Mouse (Mus musculus) myocyte (in vitro differentiated cells): ENCODE data around the gene Rgr.

Experiments
- CEBPB ChIP-seq: IDR thresholded peaks from 2 replicates; pipeline ENCODE4 v1.6.1; 2011; ENCODE audit warnings: mild to moderate bottlenecking, moderate library complexity; ENCODE audit not compliant: poor library complexity, insufficient read depth, severe bottlenecking
- E2F4 ChIP-seq: IDR thresholded peaks from one replicate; pipeline ENCODE4 v1.6.1; 2011; ENCODE audit warnings: mild to moderate bottlenecking, control low read depth, moderate library complexity; ENCODE audit not compliant: insufficient read depth
- MAX ChIP-seq: IDR thresholded peaks from one replicate; pipeline ENCODE4 v1.6.1; 2011; ENCODE audit warnings: low read depth, mild to moderate bottlenecking, control low read depth
- MYOD1 ChIP-seq, 3 experiments: IDR thresholded peaks; one replicate each; pipeline ENCODE4 v1.6.1; 2011; ENCODE audit warnings: control low read depth in 2 of 3, low read depth in 2 of 3, mild to moderate bottlenecking in 2 of 3, moderate library complexity in 1 of 3; ENCODE audit not compliant: insufficient read length in 2 of 3, control insufficient read depth in 1 of 3
- MYOG ChIP-seq, 3 experiments: IDR thresholded peaks; one replicate each; pipeline ENCODE4 v1.6.1; 2011; ENCODE audit warnings: control low read depth in 2 of 3, low read depth in 2 of 3, mild to moderate bottlenecking in 2 of 3; ENCODE audit not compliant: insufficient read length in 2 of 3, control insufficient read depth in 1 of 3, insufficient read depth in 1 of 3
- POLR2A ChIP-seq: IDR thresholded peaks from one replicate; pipeline ENCODE4 v1.6.1; 2011; ENCODE audit warnings: low read depth, mild to moderate bottlenecking, control low read depth, moderate library complexity; ENCODE audit not compliant: insufficient read length
- POLR2AphosphoS2 ChIP-seq: IDR thresholded peaks from one replicate; pipeline ENCODE4 v1.6.1; 2011; ENCODE audit warnings: low read depth, control low read depth; ENCODE audit not compliant: insufficient read length
- TCF12 ChIP-seq: IDR thresholded peaks from one replicate; pipeline ENCODE4 v1.6.1; 2011; ENCODE audit warnings: mild to moderate bottlenecking, control low read depth; ENCODE audit not compliant: poor library complexity, insufficient read depth, severe bottlenecking
- TCF3 ChIP-seq: IDR thresholded peaks from one replicate; pipeline ENCODE4 v1.6.1; 2011; ENCODE audit warnings: low read depth, control low read depth; ENCODE audit not compliant: insufficient read length
- USF1 ChIP-seq: IDR thresholded peaks from one replicate; pipeline ENCODE4 v1.6.1; 2011; ENCODE audit warnings: low read depth, mild to moderate bottlenecking, control low read depth, moderate library complexity

GRCm38 (mm10) chr14:37064849-37065248 lies 16.1 kb upstream of the Rgr start:
- TF ChIP-seq MAX: no peak
- no peak for TF ChIP-seq POLR2A
- TF ChIP-seq MYOG (IDR thresholded peaks at IDR 0.05; ENCODE audit: control insufficient read depth in 1 of 3, insufficient read depth in 1 of 3, insufficient read length in 2 of 3, low read depth in 2 of 3): no peak
- TF ChIP-seq E2F4: no peak
- TF ChIP-seq TCF12: no peak
- TF ChIP-seq POLR2AphosphoS2: no peak
- TF ChIP-seq TCF3: no peak
- no peak for TF ChIP-seq MYOD1 (IDR thresholded peaks at IDR 0.05; ENCODE audit: control insufficient read depth in 1 of 3, insufficient read length in 2 of 3, low read depth in 2 of 3)
- TF ChIP-seq USF1: no peak
- TF ChIP-seq CEBPB: no peak
